Mouse (Mus musculus) brain, embryonic 14.5 days (tissue): ENCODE measurements at regions not wholly inside any gene's neighbourhood (a gene's known extent, or its start where the extent isn't known, plus 50 kb on each side); places are given as distances from the start of the nearest gene placed in this dataset.

ENCODE experiments used
- CTCF ChIP-seq: fragments of 200-500 bp; IDR thresholded peaks from 2 replicates; pipeline ENCODE4 v1.5.1; 2012; ENCODE audit warnings: inconsistent platforms, mild to moderate bottlenecking, moderate library complexity, borderline replicate concordance; ENCODE audit not compliant: insufficient read depth, insufficient read length; ENCODE audit errors: extremely low read depth
- POLR2A ChIP-seq: fragments of 200-500 bp; IDR thresholded peaks from 2 replicates; pipeline ENCODE4 v1.6.1; 2012; ENCODE audit warnings: mild to moderate bottlenecking, inconsistent platforms, borderline replicate concordance; ENCODE audit not compliant: poor library complexity, insufficient read depth, insufficient read length, severe bottlenecking; ENCODE audit errors: extremely low read depth

DNA sequence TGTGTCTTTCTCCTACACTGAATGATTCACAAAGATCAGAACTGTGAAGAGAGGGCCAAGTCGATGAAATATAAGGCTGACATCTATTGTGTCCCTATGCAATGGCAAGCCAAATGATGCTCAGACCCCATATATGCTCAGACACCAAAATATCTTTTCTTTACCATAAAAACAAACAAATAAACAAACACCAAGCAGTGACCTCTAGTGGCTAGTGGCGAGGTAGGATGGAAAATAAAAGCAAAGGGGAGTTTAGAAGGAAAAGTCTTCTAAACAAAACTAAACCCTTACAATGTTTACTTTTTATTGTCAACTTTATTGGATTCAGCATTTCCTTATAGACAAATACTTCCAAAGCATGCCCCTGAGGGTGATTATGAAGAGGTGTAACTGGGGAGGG lies 153.8 kb upstream of the Tnfaip3 start:
- no peak for TF ChIP-seq POLR2A
- no peak for TF ChIP-seq CTCF
